Mouse (Mus musculus): ENCODE measurements around the gene Inava.

The Inava gene

DNA sequence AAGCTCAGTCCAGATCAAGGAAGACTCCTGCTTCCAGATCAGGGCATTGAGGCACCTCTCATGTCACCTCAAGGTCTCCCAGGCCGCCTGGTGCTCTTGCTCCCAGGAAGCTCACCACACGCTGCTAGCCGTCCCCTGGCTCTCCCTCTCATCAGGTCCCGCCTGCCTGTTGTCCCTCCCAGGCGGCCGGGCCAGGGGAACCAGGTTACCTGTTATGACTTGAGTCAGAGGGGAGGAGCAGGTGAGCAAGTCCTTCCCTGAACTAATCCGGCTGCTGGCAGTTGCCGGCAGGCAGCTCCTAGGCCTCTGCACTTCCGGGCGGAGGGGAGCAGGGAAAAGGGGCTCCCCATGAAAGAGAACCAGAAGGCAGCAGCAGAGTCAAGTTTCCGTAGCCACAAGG lies 3.9 kb downstream of the Inava start:
- no peak for DNase-seq (ENCODE audit: low read depth)

- no peak for DNase-seq (ENCODE audit: low read depth)
Observed at GRCm38 (mm10) chr1:136229040-136229373, 5.1 kb downstream of the Inava start.

DNA sequence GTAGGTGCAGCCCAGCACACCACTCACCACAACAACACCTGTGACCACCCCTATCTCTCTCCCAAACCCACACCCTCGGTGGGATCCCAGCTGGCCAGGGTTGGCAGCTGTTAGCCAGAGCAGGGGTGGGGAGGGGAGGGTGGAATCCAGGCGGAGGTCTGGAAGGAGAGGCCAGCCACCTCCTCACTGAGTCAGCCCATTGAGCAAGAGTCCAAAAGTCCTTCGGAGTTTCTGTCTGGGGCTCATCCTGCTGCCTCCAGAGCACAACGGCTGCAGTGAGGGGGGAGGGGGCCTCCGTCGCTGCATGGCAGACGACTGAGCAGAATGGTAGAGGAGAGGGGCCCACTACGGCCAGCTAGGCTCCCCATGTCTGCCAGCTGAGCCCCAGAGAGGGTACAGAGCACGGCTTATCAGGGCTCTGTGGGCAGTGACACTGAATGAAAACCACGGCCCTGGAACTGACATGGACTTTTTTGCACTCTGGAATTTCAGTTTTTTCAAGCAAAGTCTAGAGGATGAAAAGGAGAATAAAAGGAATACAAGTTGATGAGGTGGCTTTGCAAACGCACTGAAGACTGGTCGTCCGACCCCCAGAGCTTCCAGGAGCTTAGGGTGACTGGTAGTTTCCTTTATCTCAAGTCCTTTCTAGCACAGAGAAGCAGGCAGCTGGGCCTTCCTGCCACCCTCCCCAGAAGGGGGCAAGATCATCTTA lies 5.6 kb downstream of the Inava start:
- DNase-seq (ENCODE audit: low read depth): no peak

GRCm38 (mm10) chr1:136227870-136228269 lies 6.2 kb downstream of the Inava start:
- DNase-seq (ENCODE audit: low read depth): no peak

DNA sequence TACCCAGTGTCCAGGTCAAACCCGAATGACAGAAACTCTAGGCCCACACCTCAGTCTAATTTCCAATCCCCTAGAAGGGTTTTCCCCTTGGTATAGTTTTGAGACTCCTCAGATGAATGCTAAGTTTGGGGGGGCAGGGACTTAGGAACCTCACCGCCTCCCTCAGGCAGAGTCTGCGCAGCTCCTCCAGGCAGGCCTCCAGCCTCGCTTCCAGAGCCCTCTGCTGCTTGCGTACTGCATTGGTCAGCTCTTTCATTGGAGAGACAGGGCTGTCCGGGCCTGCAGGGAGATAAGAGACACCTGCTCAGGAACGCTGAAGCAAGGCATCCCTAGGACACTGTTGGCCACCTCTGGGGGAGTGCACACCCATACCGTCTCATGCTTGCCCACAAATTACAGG lies 7.4 kb downstream of the Inava start:
- no peak for DNase-seq (ENCODE audit: low read depth)

DNA sequence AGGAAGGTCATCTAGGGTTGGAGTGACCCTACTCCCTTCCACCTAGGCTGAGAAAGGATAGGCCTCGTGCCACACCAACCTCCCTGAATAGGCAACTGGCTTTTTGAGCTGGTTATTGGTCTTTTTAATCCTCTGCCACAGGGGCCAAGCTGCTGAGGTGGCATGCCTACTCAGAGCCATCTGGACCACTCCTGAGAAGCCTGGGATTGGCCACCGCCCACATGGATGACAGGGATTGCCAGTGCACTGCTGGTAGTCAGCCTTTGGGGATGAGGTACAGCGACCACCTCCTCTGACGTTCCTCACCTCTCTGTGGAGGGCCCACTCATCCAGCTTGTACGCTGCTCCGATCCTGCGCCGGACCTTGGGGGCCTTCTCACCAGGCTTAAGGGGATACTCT lies 8.2 kb downstream of the Inava start:
- no peak for DNase-seq (ENCODE audit: low read depth)

DNA sequence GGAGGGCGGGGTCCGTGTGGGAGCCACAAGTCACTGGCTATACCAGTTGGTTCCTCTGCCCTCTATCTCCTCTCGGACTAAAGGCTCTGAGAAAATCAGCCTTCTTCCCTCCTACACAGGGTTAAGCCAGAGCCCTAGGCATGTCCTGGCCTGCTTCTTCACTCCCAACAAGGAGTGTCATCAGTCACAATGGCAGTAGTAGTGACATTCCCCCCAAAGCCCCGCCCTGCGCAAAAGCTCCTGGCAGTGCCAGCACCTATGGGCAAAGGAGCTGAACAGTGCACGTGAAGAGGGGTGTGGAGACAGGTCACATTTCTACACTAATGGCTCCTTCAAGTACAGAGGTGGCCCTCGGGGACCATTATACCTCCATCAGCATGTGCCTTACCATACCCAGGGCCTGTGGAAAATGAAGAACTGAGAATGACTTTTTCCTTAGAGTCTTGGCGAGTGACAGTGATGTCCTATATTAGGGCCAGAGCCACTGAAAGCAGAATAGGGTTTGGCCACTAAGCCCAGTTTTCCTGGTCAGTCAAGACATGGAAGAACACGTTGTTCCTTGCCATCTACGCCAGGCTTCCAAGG lies 10.2 kb downstream of the Inava start:
- DNase-seq (ENCODE audit: low read depth): no peak

- no peak for DNase-seq (ENCODE audit: low read depth)
Observed at GRCm38 (mm10) chr1:136222386-136222785, 11.7 kb downstream of the Inava start.

DNA sequence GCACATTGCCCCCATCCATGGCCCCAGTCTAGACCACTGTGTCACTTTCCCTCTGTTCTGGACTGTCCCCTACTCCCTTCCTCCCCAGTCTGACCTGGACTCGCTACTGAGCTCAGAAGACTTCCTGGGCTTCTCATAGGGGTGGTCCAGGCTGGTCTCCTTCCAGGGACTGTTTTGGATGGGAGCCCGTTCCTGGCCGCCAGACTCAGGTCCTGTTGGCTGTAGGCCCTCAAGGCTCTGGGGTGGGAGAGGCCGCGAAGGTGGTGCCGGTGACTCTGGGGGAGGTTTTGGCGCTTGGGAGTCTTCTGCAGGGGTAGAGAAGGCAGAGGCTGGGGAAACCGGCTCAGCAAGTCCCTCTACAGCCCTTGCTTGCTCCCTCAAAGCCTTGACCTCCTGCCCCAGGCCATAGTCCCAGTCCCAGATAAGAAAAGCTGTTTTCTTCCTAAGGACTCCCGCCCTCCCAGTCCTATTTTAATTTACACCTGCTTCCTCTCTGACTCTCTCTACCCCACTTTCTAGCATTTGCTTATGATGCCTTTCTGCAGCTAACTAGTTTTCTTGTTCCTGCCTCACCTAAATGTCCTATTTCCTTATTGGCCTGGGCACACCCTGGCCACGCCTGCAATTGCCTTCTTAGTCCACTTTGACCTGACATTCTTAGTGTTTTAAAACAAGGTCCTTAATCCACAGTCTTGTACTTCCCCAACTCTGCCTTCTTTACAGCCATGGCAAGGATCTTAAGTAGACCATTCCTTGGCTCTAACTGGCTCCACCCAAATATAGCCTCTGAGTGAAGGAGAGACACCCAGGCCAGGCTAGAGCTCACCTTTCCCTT lies 13.8 kb downstream of the Inava start:
- DNase-seq (ENCODE audit: low read depth): no peak

GRCm38 (mm10) chr1:136214304-136214703 lies 19.8 kb downstream of the Inava start:
- DNase-seq (ENCODE audit: low read depth): no peak

DNA sequence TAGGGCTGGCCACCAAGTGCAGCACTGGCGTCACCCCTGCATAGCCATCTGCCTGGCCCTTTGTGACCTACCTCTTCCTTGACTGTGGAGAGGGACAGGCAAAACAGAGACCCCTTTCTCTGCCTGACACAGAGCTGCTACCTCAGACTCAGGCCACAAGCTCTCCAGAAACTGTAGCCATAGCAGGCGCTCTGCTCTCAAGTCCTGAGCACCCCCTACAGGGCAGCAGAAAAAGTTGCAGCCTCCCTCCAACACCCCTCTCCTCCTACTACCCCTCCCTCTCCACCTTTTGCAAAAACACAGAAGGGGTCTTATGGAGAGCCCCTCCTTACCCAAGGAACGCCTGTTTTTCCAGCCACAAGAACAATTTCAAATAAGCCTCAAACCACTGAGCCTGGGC lies 21.3 kb downstream of the Inava start, which contains the start of gene Mroh3:
Mroh3 (minus strand) TSS at position 26 of the 400 bp plus-strand sequence.
- DNase-seq (ENCODE audit: low read depth): peak; percentile 63

- no peak for DNase-seq (ENCODE audit: low read depth)
Observed at GRCm38 (mm10) chr1:136190033-136190432, 44.0 kb downstream of the Inava start.

- no peak for DNase-seq (ENCODE audit: low read depth)
Observed at GRCm38 (mm10) chr1:136179511-136180001, 54.5 kb downstream of the Inava start.

DNA sequence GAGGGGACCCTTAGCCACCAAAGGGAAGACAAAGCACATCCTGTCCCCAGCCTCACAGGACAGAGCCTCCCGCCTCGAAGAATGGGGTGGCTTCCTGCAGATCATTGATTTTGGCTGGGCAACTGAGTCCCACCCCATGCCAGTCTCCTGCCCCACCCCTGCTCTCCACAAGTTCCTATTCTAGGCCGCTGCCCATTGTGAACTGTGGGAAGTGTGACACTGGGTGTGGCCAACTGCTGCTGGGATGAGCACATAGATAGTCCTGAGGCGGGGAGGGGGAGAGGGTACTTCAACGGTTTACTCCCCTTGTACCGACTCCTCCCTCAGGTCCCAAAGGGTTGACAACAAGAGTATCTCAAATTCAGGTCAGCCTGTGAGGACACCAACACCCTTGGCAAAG lies 55.3 kb downstream of the Inava start:
- DNase-seq (ENCODE audit: low read depth): no peak

- DNase-seq (ENCODE audit: low read depth): no peak
Observed at GRCm38 (mm10) chr1:136177085-136177484, 57.0 kb downstream of the Inava start.

DNA sequence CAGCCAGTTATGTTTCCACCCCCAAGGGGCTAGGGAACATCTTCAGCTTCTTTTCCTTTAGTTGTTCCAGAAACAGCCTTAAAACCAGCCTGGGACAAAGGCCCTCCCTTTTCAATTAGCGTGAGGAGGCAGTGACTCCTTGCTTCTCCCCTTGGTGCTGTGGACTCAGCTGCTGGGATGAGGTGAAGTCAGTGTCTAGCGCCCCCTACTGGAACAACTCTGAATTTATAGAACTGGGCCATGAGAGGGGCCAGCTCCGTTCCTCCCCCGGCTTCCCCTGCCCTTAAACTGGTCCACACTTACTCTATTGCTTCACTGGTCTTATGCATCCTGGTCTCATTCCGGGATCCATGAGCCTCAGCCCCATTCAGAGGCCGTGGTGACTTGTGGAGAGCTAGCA lies 58.9 kb downstream of the Inava start:
- peak; percentile 81 for DNase-seq (ENCODE audit: low read depth)

- peak; percentile 74 for DNase-seq (ENCODE audit: low read depth)
Observed at GRCm38 (mm10) chr1:136174101-136174606, 59.9 kb downstream of the Inava start.

DNA sequence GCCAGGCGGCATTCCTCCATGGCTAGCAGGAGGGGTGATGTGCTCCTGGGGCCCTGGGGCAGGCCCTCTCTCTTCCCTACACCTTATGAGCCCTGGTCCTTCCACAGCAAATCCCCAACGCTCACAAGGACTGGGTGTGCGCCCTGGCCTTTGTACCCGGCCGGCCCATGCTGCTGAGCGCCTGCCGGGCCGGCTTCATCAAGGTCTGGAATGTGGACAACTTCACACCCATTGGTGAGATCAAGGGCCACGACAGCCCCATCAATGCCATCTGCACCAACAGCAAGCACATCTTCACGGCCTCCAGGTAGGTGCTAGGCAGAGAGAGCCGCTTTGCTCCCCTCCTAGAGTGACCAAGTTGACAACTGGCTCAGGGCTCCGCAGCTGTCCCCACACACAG lies 61.4 kb downstream of the Inava start:
- DNase-seq (ENCODE audit: low read depth): no peak

DNA sequence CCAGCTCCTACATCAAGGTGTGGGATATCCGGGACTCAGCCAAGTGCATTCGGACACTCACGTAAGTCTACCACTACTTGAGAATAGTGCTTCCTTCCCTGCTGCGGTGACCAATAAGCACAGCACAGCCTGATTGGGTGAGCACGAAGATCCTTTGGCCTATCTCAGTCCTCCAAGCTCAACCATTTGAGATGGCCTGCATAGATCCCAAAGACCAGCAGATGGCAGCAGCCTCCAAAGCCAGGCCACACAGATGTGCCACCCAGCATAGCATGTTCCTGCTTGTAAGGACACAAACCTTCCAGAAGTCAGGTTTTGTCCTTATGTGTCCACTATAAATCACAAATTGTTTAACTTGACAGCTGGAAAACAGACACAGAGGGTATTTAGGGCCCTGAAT lies 64.0 kb downstream of the Inava start:
- peak; percentile 83 for DNase-seq (ENCODE audit: low read depth)

DNA sequence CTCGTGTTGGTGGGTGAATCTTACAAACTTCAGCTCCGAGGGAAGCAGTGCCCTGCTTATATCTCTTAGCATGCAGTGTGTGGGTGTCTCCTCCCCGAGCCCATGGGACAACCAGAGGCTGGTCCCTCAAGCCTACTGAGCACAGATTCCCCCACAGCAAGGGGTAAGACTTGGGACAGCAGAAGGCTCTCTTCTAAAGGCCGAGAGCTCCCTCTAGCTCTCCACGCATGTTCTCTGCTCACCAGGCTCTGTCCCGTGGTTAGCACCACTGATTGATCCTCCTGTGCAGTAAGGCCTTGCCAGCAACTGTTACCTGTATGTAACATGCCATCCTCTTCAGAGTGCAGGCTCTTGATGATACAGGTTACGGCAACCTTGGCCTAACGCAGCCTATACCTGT lies 66.4 kb downstream of the Inava start:
- DNase-seq (ENCODE audit: low read depth): no peak

GRCm38 (mm10) chr1:136165436-136165835 lies 68.6 kb downstream of the Inava start:
- DNase-seq (ENCODE audit: low read depth): no peak
